Mouse (Mus musculus) cortical plate, adult 2 months (tissue): ENCODE results near the gene Cntrob.

Experiments
- CTCF ChIP-seq: fragments of 200-500 bp; IDR thresholded peaks from 2 replicates; pipeline ENCODE4 v1.5.1; 2011; ENCODE audit warnings: mild to moderate bottlenecking, control low read depth, low read length; ENCODE audit not compliant: insufficient read depth; ENCODE audit errors: extremely low read depth
- POLR2A ChIP-seq: fragments of 200-500 bp; IDR thresholded peaks from 2 replicates; pipeline ENCODE4 v1.6.1; 2011; ENCODE audit warnings: mild to moderate bottlenecking, low read length, control low read depth; ENCODE audit not compliant: insufficient read depth; ENCODE audit errors: extremely low read depth

DNA sequence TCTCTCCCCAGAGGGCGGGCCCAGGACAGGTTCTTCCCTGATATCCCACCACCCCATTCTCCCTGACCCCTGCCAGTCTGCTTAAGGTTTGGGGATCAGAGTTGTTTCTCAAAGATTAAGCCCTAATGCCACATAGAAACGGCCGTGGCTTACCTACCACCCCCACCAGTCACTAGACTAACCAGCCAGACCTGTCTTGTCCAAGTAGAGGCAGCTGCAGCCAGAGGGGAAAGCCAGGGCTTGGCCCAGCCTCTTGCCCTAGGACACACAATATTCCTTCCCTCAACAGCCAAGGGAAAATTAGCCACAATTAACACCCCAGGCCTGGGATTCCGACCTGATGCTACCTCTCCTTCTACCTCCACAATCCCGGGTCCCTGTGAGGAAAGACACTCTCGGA is 42.1 kb upstream of the Cntrob start:
- TF ChIP-seq CTCF = no peak
- TF ChIP-seq POLR2A = no peak
